Mouse (Mus musculus) liver, embryonic 14.5 days (tissue): ENCODE data around the gene Akt3.

Experiments used
- CTCF ChIP-seq: IDR thresholded peaks from 2 replicates; pipeline ENCODE4 v1.5.1; 2016; ENCODE audit warnings: antibody characterized with exemption, low read depth, control low read depth
- EP300 ChIP-seq: IDR thresholded peaks from 2 replicates; pipeline ENCODE4 v1.6.1; 2016; ENCODE audit warnings: antibody characterized with exemption, low read depth

DNA sequence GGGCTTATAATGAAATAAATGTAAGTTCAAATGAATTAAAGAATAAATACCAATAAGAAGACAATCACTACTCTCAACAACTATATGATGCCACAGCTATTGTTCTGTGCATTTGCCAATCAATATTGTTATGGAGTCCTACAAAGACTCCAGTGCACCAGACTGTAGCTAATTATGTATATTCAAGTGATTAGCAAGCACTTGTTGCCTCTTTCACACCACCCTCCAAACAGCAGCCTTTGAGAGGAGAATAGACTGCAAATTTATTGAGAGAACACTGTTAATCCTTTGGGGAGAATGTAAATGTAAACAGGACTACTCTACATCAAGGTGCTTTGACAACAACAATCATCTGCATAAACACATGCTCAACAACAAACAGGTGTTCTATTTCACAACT is 86.7 kb downstream of the Akt3 start:
- no peak for TF ChIP-seq EP300
- TF ChIP-seq CTCF, result no peak
